Mouse (Mus musculus) bone marrow macrophage, adult 2 months (primary cell): Measurements from ENCODE around the gene Mfsd2a. TPM values are rescaled to one million over a fixed set of nuclear protein-coding genes. Genes with fewer than 3 reads are reported as not detected.
A peak's percentile ranks its signal among the peaks of the same experiment; 100 is the strongest.

Experiments used
- H3K27ac ChIP-seq: 2 replicates; pipeline ENCODE4 v1.5.1; 2012; ENCODE audit warnings: low read depth, low read length; ENCODE audit not compliant: insufficient read depth
- H3K4me1 ChIP-seq: 2 replicates; pipeline ENCODE4 v1.6.1; 2012; ENCODE audit warnings: low read length; ENCODE audit not compliant: control insufficient read depth, insufficient read depth
- H3K4me3 ChIP-seq: 2 replicates; pipeline ENCODE4 v1.5.1; 2012; ENCODE audit warnings: mild to moderate bottlenecking, low read length, moderate library complexity; ENCODE audit not compliant: insufficient read depth
- CTCF ChIP-seq: IDR thresholded peaks from 2 replicates; pipeline ENCODE4 v1.5.1; 2012; ENCODE audit warnings: low read depth, mild to moderate bottlenecking, low read length, moderate library complexity
- POLR2A ChIP-seq: IDR thresholded peaks from 2 replicates; pipeline ENCODE4 v1.6.1; 2012; ENCODE audit warnings: mild to moderate bottlenecking, low read depth, low read length, borderline replicate concordance
- polyA plus RNA-seq: library from polyadenylated mRNA; stranded (reverse); fragments of >200 nt; gene quantifications from 2 replicates; pipeline ENCODE4 v1.2.4, GENCODE M21; 2012; ENCODE audit not compliant: missing spikeins, insufficient read depth, insufficient read length

Gene Mfsd2a
- polyA plus RNA-seq = not detected in 2 replicates

DNA sequence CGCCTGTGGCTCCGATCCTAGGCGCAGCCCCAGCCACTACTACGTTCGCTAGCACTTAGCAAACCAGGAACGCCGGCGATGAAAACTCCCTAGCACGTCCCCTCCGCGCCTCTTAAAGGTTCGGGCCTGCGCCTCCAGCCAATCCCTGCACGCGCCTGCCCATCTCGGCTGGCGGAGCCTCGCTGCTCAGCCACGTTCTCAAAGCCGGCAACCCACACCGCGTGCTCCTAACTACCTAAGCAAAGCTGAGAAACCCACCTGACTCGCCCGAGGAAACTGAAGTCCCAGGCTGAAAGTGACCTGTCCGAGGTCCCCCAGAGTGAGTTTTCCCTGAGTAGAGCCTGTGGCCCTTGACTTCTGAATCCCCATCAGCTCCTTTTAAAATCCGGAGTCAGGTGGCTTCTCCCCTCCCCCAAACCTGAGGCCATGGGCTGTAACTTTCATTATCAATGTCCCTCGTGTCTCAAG lies at the start of gene Mfsd2a:
Gene Mfsd2a, minus strand, starts transcription at position 89 of the 468 bp plus-strand sequence.
- no peak for TF ChIP-seq CTCF
- TF ChIP-seq POLR2A = no peak
- Histone ChIP-seq H3K4me1 (peaks cover 6% of the 10 kb centered on the region; the same call in 1 of the 2 replicates), H3K27ac (no peak within 1 kb of the TSS)

GRCm38 (mm10) chr4:123005054-123005966 lies 44.3 kb upstream of the Mfsd2a start:
- no peak overlapping the region for H3K27ac ChIP-seq
- no peak for TF ChIP-seq CTCF
- TF ChIP-seq POLR2A = no peak
- no peak overlapping the region for H3K4me3 ChIP-seq
- no peaks in the 10 kb centered on the region for H3K4me1 ChIP-seq

More for the DNA sequence above, at the start of gene Mfsd2a:
- peak within 1 kb of the TSS; percentile 69 for H3K4me3 ChIP-seq

DNA sequence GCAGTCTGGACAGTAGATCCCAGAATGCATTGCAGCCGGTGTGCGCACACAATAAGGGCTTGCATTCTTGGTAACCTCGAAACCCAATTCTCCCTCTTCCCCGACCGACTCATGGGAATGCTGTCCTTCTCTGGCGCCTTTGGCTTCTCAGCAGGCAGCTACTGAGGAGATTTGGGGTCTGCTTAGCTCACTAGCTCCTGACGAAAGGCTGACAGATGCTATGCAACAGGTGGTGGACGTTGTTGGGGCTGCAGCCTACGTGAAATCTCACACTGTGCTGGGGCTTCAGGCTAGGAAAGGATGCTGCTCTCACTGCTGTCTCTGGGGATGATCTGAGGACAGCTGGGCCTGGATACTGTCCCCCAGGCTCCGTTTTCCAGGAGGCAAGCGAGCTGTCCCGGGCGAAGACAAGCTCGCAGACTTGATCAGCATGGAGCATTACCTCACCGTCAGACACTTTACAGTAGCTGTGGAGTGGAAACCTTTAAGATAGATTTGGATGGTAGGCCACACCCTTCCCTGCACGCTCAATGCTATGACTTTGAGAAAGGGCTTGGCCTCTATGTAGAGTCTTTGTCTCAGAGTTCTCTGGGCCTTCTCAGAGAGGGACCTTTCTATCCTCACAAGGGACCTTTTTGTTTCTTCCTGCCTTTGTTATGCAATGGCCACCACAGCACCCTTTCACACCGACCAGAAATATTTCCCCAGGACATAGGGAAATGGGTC lies 39.8 kb upstream of the Mfsd2a start:
- H3K4me1 ChIP-seq = no peaks in the 10 kb centered on the region
- no peak for TF ChIP-seq CTCF
- TF ChIP-seq POLR2A = no peak
- no peak overlapping the region for H3K4me3 ChIP-seq
- H3K27ac ChIP-seq = no peak overlapping the region

- Histone ChIP-seq H3K4me3 (no peak overlapping the region), H3K4me1 (no peaks in the 10 kb centered on the region), H3K27ac (no peak overlapping the region)
- TF ChIP-seq CTCF (no peak), POLR2A (no peak)
These were observed 39.1 kb upstream of the Mfsd2a start for GRCm38 (mm10) chr4:123000130-123000529.

DNA sequence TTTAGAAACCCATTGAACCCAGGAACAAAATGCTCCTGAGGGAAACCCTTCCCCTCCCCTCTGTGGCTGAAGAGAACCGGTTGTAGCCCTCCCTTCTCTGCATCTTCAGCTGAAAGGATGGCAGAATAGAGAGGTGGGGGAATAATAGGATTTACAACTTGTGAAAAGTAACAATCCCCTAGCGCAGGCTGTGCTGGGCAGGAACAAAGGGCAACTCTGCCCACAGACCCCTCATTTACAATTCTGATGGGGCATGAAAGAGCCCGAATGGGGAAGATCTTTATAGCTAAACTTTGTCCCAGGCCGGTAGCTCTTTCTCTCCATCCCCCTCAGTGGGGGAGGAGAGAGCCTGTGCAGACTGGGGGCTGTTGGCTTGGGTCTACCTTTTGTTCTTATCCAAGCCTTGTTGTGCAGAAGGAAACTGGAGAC lies 38.3 kb upstream of the Mfsd2a start:
- H3K4me1 ChIP-seq = no peaks in the 10 kb centered on the region
- H3K27ac ChIP-seq = no peak overlapping the region
- TF ChIP-seq CTCF = no peak
- no peak for TF ChIP-seq POLR2A
- no peak overlapping the region for H3K4me3 ChIP-seq

DNA sequence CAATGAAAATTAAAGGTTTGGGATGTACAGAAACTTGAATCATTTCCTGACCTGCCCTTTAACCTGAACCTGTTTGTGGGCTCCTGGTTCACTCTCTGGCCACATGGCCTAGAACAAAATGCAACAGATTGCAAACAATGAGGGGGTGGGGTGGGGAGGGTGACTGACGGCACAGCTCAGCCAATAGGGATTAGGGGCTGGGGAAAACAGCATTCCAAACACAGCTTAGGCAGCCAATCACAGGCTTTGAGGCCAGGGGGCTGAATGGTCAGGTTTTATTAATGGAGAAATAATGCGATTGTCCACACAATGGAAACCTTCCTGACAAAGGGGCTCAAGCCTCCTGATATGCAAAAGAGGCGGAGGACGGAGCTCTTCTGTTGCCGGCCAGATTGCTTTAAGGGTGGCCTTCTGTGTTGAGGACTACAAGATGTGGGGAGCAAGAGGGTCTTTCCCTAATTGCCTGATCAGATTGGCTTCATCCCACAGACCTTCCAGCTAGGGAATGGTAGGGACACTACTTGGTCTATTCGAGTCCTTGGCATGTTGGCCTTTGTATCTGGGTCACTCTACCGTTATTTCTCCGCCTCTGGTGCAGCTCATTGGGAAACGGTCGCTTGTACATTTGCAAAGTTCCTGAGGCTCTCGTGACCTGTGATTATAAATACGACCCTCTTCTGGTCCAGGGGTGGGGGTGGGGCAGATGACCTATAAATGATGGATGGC lies 37.7 kb upstream of the Mfsd2a start:
- TF ChIP-seq CTCF = no peak
- no peak for TF ChIP-seq POLR2A
- H3K4me1 ChIP-seq = no peaks in the 10 kb centered on the region
- no peak overlapping the region for H3K4me3 ChIP-seq
- H3K27ac ChIP-seq = no peak overlapping the region

DNA sequence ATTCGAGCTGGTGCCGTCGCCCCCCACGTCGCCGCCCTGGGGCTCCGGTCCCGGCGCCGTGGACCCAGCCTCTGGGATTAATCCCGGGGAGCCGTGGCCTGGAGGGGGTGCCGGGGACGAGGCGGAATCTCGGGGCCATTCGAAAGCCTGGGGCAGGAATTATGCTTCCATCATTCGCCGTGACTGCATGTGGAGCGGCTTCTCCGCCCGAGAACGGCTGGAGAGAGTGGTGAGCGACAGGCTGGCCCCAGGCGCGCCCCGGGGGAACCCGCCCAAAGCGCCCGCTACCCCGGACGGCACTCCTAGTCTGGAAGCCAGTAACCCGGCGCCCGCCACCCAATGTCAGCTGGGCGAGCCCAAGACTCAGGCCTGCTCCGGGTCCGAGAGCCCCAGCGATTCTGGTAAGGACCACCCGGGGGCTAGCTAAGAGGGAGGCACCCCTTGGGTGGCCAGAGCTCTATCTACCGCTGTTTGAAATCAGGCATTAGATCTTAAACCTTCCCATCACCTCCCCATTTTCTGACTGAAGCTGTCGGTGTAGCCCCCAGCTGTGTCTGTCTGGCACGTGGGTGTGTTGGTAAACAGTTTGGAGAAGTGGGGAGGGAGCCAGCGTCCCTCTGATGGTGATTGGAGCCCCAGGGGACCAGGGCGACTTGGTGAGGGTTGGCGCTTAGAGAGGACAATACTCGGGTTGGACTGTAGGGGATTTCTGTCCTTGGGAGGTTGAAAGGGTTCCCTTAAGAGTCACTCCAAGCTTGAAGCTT lies 35.8 kb upstream of the Mfsd2a start:
- H3K27ac ChIP-seq = no peak overlapping the region
- peaks cover 2% of the 10 kb centered on the region; the same call in 1 of the 2 replicates for H3K4me1 ChIP-seq
- TF ChIP-seq POLR2A = no peak
- no peak for TF ChIP-seq CTCF
- H3K4me3 ChIP-seq = peak overlapping the region; percentile 67

GRCm38 (mm10) chr4:122996221-122996617 lies 35.2 kb upstream of the Mfsd2a start:
- peak overlapping the region; percentile 67 for H3K4me3 ChIP-seq
- no peak for TF ChIP-seq CTCF
- no peak for TF ChIP-seq POLR2A
- H3K27ac ChIP-seq = no peak overlapping the region
- H3K4me1 ChIP-seq = peaks cover 7% of the 10 kb centered on the region
